Mouse (Mus musculus) thymus, postnatal 4 days (tissue): ENCODE results near the gene Ppif.

ENCODE experiments used
- DNase-seq: peaks from one replicate; pipeline ENCODE4 v3.0.0; 2021

Ppif gene

GRCm38 (mm10) chr14:25738591-25739001, 44.6 kb downstream of the Ppif start:
- no peak for DNase-seq

- DNase-seq = no peak
Measured at GRCm38 (mm10) chr14:25739957-25740565, 46.1 kb downstream of the Ppif start.

- DNase-seq = no peak
Measured at GRCm38 (mm10) chr14:25741211-25741610, 47.3 kb downstream of the Ppif start.

- DNase-seq = peak; percentile 55
Measured at GRCm38 (mm10) chr14:25741840-25742367, 48.0 kb downstream of the Ppif start.

GRCm38 (mm10) chr14:25742943-25743342, 49.0 kb downstream of the Ppif start:
- DNase-seq = no peak

- no peak for DNase-seq
Measured at GRCm38 (mm10) chr14:25745365-25746184, 51.6 kb downstream of the Ppif start.

- DNase-seq = no peak
Measured at GRCm38 (mm10) chr14:25746371-25746770, 52.4 kb downstream of the Ppif start.

- DNase-seq = peak; percentile 66
Measured at GRCm38 (mm10) chr14:25746971-25747945, 53.3 kb downstream of the Ppif start.

GRCm38 (mm10) chr14:25747996-25748756, 54.2 kb downstream of the Ppif start:
- no peak for DNase-seq

GRCm38 (mm10) chr14:25749143-25749909, 55.4 kb downstream of the Ppif start:
- DNase-seq = no peak
